Mouse (Mus musculus) stomach, postnatal 0 days (tissue): ENCODE results near the gene Por. TPM values are rescaled to one million over a fixed set of nuclear protein-coding genes. Genes with fewer than 3 reads are reported as not detected.

Experiments used
- ATAC-seq: fragments of 200-750 bp; cut with Nextera tagmentation; 2 replicates; pipeline ENCODE4 v1.8.0; 2017; ENCODE audit not compliant: low FRiP score, low TSS enrichment
- DNase-seq: peaks from one replicate; pipeline ENCODE4 v3.0.0-alpha.2; 2016; ENCODE audit warnings: low spot score
- H3K27ac ChIP-seq: fragments of 300-500 bp; sonication (generic); replicated peaks from 2 replicates; pipeline ENCODE4 v1.5.1; 2014; ENCODE audit warnings: mild to moderate bottlenecking, control low read depth
- H3K27me3 ChIP-seq: fragments of 300-500 bp; sonication (generic); 2 replicates; pipeline ENCODE4 v1.6.1; 2014; ENCODE audit warnings: low read length; ENCODE audit not compliant: control insufficient read depth, insufficient read depth
- H3K36me3 ChIP-seq: fragments of 300-500 bp; sonication (generic); 2 replicates; pipeline ENCODE4 v1.6.1; 2014; ENCODE audit warnings: low read length, mixed read lengths; ENCODE audit not compliant: control insufficient read depth, insufficient read depth
- H3K4me1 ChIP-seq: fragments of 300-500 bp; sonication (generic); replicated peaks from 2 replicates; pipeline ENCODE4 v1.6.1; 2014; ENCODE audit warnings: antibody characterized with exemption; ENCODE audit not compliant: control insufficient read depth, insufficient read depth
- H3K4me2 ChIP-seq: fragments of 300-500 bp; sonication (generic); replicated peaks from 2 replicates; pipeline ENCODE4 v1.6.1; 2014; ENCODE audit warnings: low read depth, mild to moderate bottlenecking, control low read depth, moderate library complexity
- H3K4me3 ChIP-seq: fragments of 300-500 bp; sonication (generic); 2 replicates; pipeline ENCODE4 v1.5.1; 2014; ENCODE audit warnings: low read depth, low read length, control low read depth
- H3K9ac ChIP-seq: fragments of 300-500 bp; sonication (generic); 2 replicates; pipeline ENCODE4 v1.6.1; 2014; ENCODE audit warnings: mild to moderate bottlenecking, low read length, control low read depth, mixed read lengths
- H3K9me3 ChIP-seq: fragments of 300-500 bp; sonication (generic); 2 replicates; pipeline ENCODE4 v1.6.1; 2016; ENCODE audit warnings: low read length; ENCODE audit not compliant: control insufficient read depth
- CTCF ChIP-seq: IDR thresholded peaks from 2 replicates; pipeline ENCODE4 v1.5.1; 2016; ENCODE audit warnings: antibody characterized with exemption, low read depth, mild to moderate bottlenecking, moderate library complexity
- EP300 ChIP-seq: optimal IDR thresholded peaks from 2 replicates; pipeline ENCODE3; 2016; ENCODE audit warnings: antibody characterized with exemption
- WGBS: fragments of 180-500 bp; shearing (Covaris S2); extraction: QIAGEN DNeasy Blood & Tissue Kit; methylation state at CpG from one replicate; pipeline ENCODE4 v1.1.7; 2014; 5-methylcytosine and 5-hydroxymethylcytosine counted together
- microRNA-seq: library from miRNA; unstranded; fragments of <30 nt; microRNA quantifications from one replicate; pipeline ENCODE4, GENCODE M21; 2016
- polyA plus RNA-seq: library from polyadenylated mRNA; unstranded; fragments of >200 nt; fragmentation: Nextera tagmentation; extraction: Ambion mirVana; gene quantifications from 2 replicates; pipeline ENCODE4 v1.2.1, GENCODE M21; 2015

The Por gene
- polyA plus RNA-seq, 1 experiment from 2014 or later: 177 TPM

- Histone ChIP-seq H3K36me3 (peaks cover 10% of the 10 kb centered on the region; the same call in 1 of the 2 replicates), H3K4me2 (no peak overlapping the region), H3K4me1 (0 out of 2 replicates have a peak, but pooled peaks cover 9% of the 10 kb centered on the region), H3K9ac (peak overlapping the region; percentile 23; the same call in 1 of the 2 replicates), H3K4me3 (no peak overlapping the region), H3K27me3 (no peaks in the 10 kb centered on the region), H3K27ac (no peak overlapping the region), H3K9me3 (no peaks in the 10 kb centered on the region)
- TF ChIP-seq EP300 (no peak), CTCF (no peak)
- 64% methylated on average over 8 of the region's 8 CpGs for WGBS
- ATAC-seq (no peak), DNase-seq (no peak)
These were observed 110.5 kb downstream of the Por start for GRCm38 (mm10) chr5:135780331-135780730.

- WGBS: 77% methylated on average over 4 of the region's 4 CpGs
- 0 out of 2 replicates have a peak, but pooled peaks cover 7% of the 10 kb centered on the region for H3K4me1 ChIP-seq
- no peak overlapping the region for H3K4me2 ChIP-seq
- H3K9ac ChIP-seq: no peak overlapping the region
- no peaks in the 10 kb centered on the region for H3K9me3 ChIP-seq
- ATAC-seq (no peak), DNase-seq (no peak)
- peaks cover 31% of the 10 kb centered on the region for H3K36me3 ChIP-seq
- no peak overlapping the region for H3K27ac ChIP-seq
- no peak overlapping the region for H3K4me3 ChIP-seq
- TF ChIP-seq CTCF (no peak), EP300 (no peak)
- no peaks in the 10 kb centered on the region for H3K27me3 ChIP-seq
These were observed 113.1 kb downstream of the Por start for GRCm38 (mm10) chr5:135782901-135783300.

Small RNAs within 50 kb of the gene (microRNA-seq; reads per million reads assigned to microRNA genes)
- gene Mir7034: not detected

Other genes starting within 250 kb of the Por start
- 4.9 and 7.3 TPM in 2 replicates for gene Hip1, start 124.9 kb upstream of the Por start, polyA plus RNA-seq
- gene Ccl26, start 106.5 kb upstream of the Por start, polyA plus RNA-seq: not detected in 2 replicates
- gene Ccl24, start 97.0 kb upstream of the Por start, polyA plus RNA-seq: 1.7 and 2.8 TPM in 2 replicates
- 37.8 and 44.8 TPM in 2 replicates for gene Rhbdd2, start 37.4 kb upstream of the Por start, polyA plus RNA-seq
- gene Tmem120a, start 74.4 kb downstream of the Por start, polyA plus RNA-seq: 37.4 and 46.4 TPM in 2 replicates
- 0.10 and 0.27 TPM in 2 replicates for gene Styxl1, start 108.4 kb downstream of the Por start, polyA plus RNA-seq
- 445 and 469 TPM in 2 replicates for gene Mdh2, start 108.4 kb downstream of the Por start, polyA plus RNA-seq
- gene Srrm3, start 136.9 kb downstream of the Por start, polyA plus RNA-seq: 0.67 TPM in 2 replicates
- gene Hspb1, start 217.9 kb downstream of the Por start, polyA plus RNA-seq: 1,235 and 1,355 TPM in 2 replicates